Mouse (Mus musculus) olfactory bulb, adult 2 months (tissue): Measurements from ENCODE around the gene Olfr635.

Experiments used
- CTCF ChIP-seq: fragments of 200-500 bp; IDR thresholded peaks from 2 replicates; pipeline ENCODE4 v1.5.1; 2012; ENCODE audit warnings: low read depth, mild to moderate bottlenecking, low read length, moderate library complexity; ENCODE audit not compliant: insufficient read depth
- POLR2A ChIP-seq: fragments of 200-500 bp; IDR thresholded peaks from 2 replicates; pipeline ENCODE4 v1.6.1; 2012; ENCODE audit warnings: mild to moderate bottlenecking, low read depth, low read length, moderate library complexity; ENCODE audit not compliant: insufficient read depth

DNA sequence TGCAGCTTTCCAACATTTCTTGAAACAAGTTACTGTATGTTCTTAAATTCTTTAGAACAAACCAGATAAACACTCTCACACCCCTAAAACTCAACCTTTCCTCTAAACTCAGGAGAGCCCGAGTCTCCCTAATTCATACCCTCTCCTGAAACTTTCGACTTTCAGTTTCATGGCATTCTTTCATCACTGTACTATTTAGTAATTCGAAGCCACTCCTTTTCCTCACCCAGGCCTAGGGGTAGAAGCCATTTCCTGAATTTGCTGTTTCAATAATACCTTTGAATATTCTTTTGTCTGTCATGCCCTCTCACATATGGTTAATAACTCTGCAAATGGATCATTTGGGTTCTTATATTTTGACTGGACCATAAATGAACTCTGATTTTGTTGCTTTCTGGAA lies 56.0 kb downstream of the Olfr635 start:
- TF ChIP-seq CTCF (no peak), POLR2A (no peak)
